Mouse (Mus musculus) midbrain, postnatal 0 days (tissue): ENCODE measurements around the gene Depdc5. TPM values are rescaled to one million over a fixed set of nuclear protein-coding genes. Genes with fewer than 3 reads are reported as not detected.

Experiments used
- ATAC-seq: fragments of 200-750 bp; cut with Nextera tagmentation; 2 replicates; pipeline ENCODE4 v1.8.0; 2017; ENCODE audit warnings: moderate number of reproducible peaks, mild to moderate bottlenecking, moderate TSS enrichment, moderate library complexity; ENCODE audit not compliant: low FRiP score
- DNase-seq: peaks from one replicate; pipeline ENCODE4 v3.0.0-alpha.2; 2015; ENCODE audit warnings: low spot score
- H3K27ac ChIP-seq: fragments of 300-500 bp; sonication (generic); 2 replicates; pipeline ENCODE4 v1.5.1; 2014; ENCODE audit warnings: low read depth, mild to moderate bottlenecking, low read length, mixed read lengths
- H3K27me3 ChIP-seq: fragments of 300-500 bp; sonication (generic); 2 replicates; pipeline ENCODE4 v1.6.1; 2014; ENCODE audit warnings: low read length, control low read depth, mixed read lengths; ENCODE audit not compliant: insufficient read depth
- H3K36me3 ChIP-seq: fragments of 300-500 bp; sonication (generic); 2 replicates; pipeline ENCODE4 v1.6.1; 2014; ENCODE audit warnings: low read length, control low read depth, mixed read lengths; ENCODE audit not compliant: insufficient read depth
- H3K4me1 ChIP-seq: fragments of 300-500 bp; sonication (generic); 2 replicates; pipeline ENCODE4 v1.6.1; 2014; ENCODE audit warnings: mild to moderate bottlenecking, control low read depth, antibody characterized with exemption, low read length, mixed read lengths; ENCODE audit not compliant: insufficient read depth
- H3K4me2 ChIP-seq: fragments of 300-500 bp; sonication (generic); 2 replicates; pipeline ENCODE4 v1.6.1; 2014; ENCODE audit warnings: low read depth, mild to moderate bottlenecking, low read length, mixed read lengths; ENCODE audit not compliant: poor library complexity, severe bottlenecking
- H3K4me3 ChIP-seq: fragments of 300-500 bp; sonication (generic); 2 replicates; pipeline ENCODE4 v1.5.1; 2014; ENCODE audit warnings: low read depth, mild to moderate bottlenecking, low read length, moderate library complexity
- H3K9ac ChIP-seq: fragments of 300-500 bp; sonication (generic); replicated peaks from 2 replicates; pipeline ENCODE4 v1.6.1; 2014; ENCODE audit warnings: mild to moderate bottlenecking, low read length, moderate library complexity, mixed read lengths; ENCODE audit not compliant: poor library complexity, severe bottlenecking
- H3K9me3 ChIP-seq: fragments of 300-500 bp; sonication (generic); 2 replicates; pipeline ENCODE4 v1.6.1; 2016; ENCODE audit warnings: low read length, control low read depth
- CTCF ChIP-seq: IDR thresholded peaks from 2 replicates; pipeline ENCODE4 v1.5.1; 2016; ENCODE audit warnings: antibody characterized with exemption, mild to moderate bottlenecking
- WGBS: fragments of 180-500 bp; shearing (Covaris S2); extraction: QIAGEN DNeasy Blood & Tissue Kit; methylation state at CpG from one replicate; pipeline ENCODE4 v1.1.7; 2014; 5-methylcytosine and 5-hydroxymethylcytosine counted together
- polyA plus RNA-seq: library from polyadenylated mRNA; unstranded; fragments of >200 nt; fragmentation: Nextera tagmentation; extraction: Ambion mirVana; gene quantifications from 2 replicates; pipeline ENCODE4 v1.2.1, GENCODE M21; 2015
- total RNA-seq: library from RNA; depleted of rRNA; stranded (reverse); fragments of >200 nt; gene quantifications from 2 replicates; pipeline ENCODE4 v1.2.3, GENCODE M21; 2014

Gene Depdc5
- total and polyA plus RNA-seq, 2 experiments from 2014 or later, result 15.1 to 37.5 TPM

- 78% methylated on average over 4 of the region's 4 CpGs for WGBS
- ATAC-seq (no peak), DNase-seq (no peak)
- no peak overlapping the region for H3K9ac ChIP-seq
- H3K27ac ChIP-seq, result no peak overlapping the region
- H3K4me1 ChIP-seq, result peaks cover 15% of the 10 kb centered on the region; the same call in 1 of the 2 replicates
- no peak for TF ChIP-seq CTCF
- H3K4me2 ChIP-seq, result no peak overlapping the region
- H3K9me3 ChIP-seq, result no peaks in the 10 kb centered on the region
- no peaks in the 10 kb centered on the region for H3K36me3 ChIP-seq
- no peaks in the 10 kb centered on the region for H3K27me3 ChIP-seq
- no peak overlapping the region for H3K4me3 ChIP-seq
Observed at GRCm38 (mm10) chr5:33004110-33004509, 140.6 kb downstream of the Depdc5 start.

GRCm38 (mm10) chr5:33005442-33006145, 142.1 kb downstream of the Depdc5 start:
- 52% methylated on average over 11 of the region's 11 CpGs for WGBS
- Histone ChIP-seq H3K27me3 (no peaks in the 10 kb centered on the region), H3K4me2 (no peak overlapping the region), H3K9ac (no peak overlapping the region), H3K4me1 (peaks cover 18% of the 10 kb centered on the region; the same call in 1 of the 2 replicates), H3K4me3 (no peak overlapping the region), H3K9me3 (no peaks in the 10 kb centered on the region), H3K27ac (peak overlapping the region; percentile 78), H3K36me3 (no peaks in the 10 kb centered on the region)
- peak; percentile 40 for ATAC-seq
- no peak for TF ChIP-seq CTCF
- peak; percentile 54 for DNase-seq

GRCm38 (mm10) chr5:33006670-33007069, 143.2 kb downstream of the Depdc5 start:
- 20% methylated on average over 8 of the region's 8 CpGs for WGBS
- peak; percentile 76 for ATAC-seq
- Histone ChIP-seq H3K9me3 (no peaks in the 10 kb centered on the region), H3K4me1 (peaks cover 29% of the 10 kb centered on the region; the same call in 1 of the 2 replicates), H3K4me2 (no peak overlapping the region), H3K9ac (no peak overlapping the region), H3K36me3 (no peaks in the 10 kb centered on the region), H3K27ac (peak overlapping the region; percentile 78), H3K4me3 (no peak overlapping the region), H3K27me3 (no peaks in the 10 kb centered on the region)
- TF ChIP-seq CTCF, result no peak
- DNase-seq, result peak; percentile 89

- no peaks in the 10 kb centered on the region for H3K27me3 ChIP-seq
- no peak overlapping the region for H3K4me2 ChIP-seq
- H3K4me3 ChIP-seq, result no peak overlapping the region
- no peak for ATAC-seq
- TF ChIP-seq CTCF, result no peak
- H3K9ac ChIP-seq, result no peak overlapping the region
- 50% methylated on average over 4 of the region's 4 CpGs for WGBS
- H3K4me1 ChIP-seq, result peaks cover 29% of the 10 kb centered on the region; the same call in 1 of the 2 replicates
- H3K36me3 ChIP-seq, result no peaks in the 10 kb centered on the region
- no peaks in the 10 kb centered on the region for H3K9me3 ChIP-seq
- H3K27ac ChIP-seq, result peak overlapping the region; percentile 49; the same call in 1 of the 2 replicates
- DNase-seq, result no peak
Observed at GRCm38 (mm10) chr5:33007371-33007770, 143.9 kb downstream of the Depdc5 start.

- no peaks in the 10 kb centered on the region for H3K9me3 ChIP-seq
- H3K4me1 ChIP-seq, result peaks cover 27% of the 10 kb centered on the region; the same call in 1 of the 2 replicates
- TF ChIP-seq CTCF, result no peak
- no peak overlapping the region for H3K4me3 ChIP-seq
- no peak overlapping the region for H3K9ac ChIP-seq
- H3K27me3 ChIP-seq, result no peaks in the 10 kb centered on the region
- H3K36me3 ChIP-seq, result no peaks in the 10 kb centered on the region
- no peak for ATAC-seq
- no peak overlapping the region for H3K4me2 ChIP-seq
- H3K27ac ChIP-seq, result no peak overlapping the region
- DNase-seq, result no peak
- WGBS, result 62% methylated on average over 2 of the region's 2 CpGs
Observed at GRCm38 (mm10) chr5:33009301-33009700, 145.8 kb downstream of the Depdc5 start.
